Mouse (Mus musculus) kidney, embryonic 16.5 days (tissue): ENCODE data around the gene Dlk1. TPM values are rescaled to one million over a fixed set of nuclear protein-coding genes. Genes with fewer than 3 reads are reported as not detected.

Experiments
- ATAC-seq: fragments of 200-750 bp; cut with Nextera tagmentation; 2 replicates; pipeline ENCODE4 v1.8.0; 2017; ENCODE audit warnings: moderate TSS enrichment; ENCODE audit not compliant: low FRiP score, low TSS enrichment
- H3K27ac ChIP-seq: fragments of 300-500 bp; sonication (generic); 2 replicates; pipeline ENCODE4 v1.5.1; 2014; ENCODE audit warnings: low read length
- H3K27me3 ChIP-seq: fragments of 300-500 bp; sonication (generic); 2 replicates; pipeline ENCODE4 v1.6.1; 2014; ENCODE audit warnings: low read length, control low read depth, mixed read lengths; ENCODE audit not compliant: insufficient read depth
- H3K36me3 ChIP-seq: fragments of 300-500 bp; sonication (generic); 2 replicates; pipeline ENCODE4 v1.6.1; 2014; ENCODE audit warnings: low read length, control low read depth, mixed read lengths; ENCODE audit not compliant: insufficient read depth
- H3K4me1 ChIP-seq: fragments of 300-500 bp; sonication (generic); 2 replicates; pipeline ENCODE4 v1.6.1; 2014; ENCODE audit warnings: low read length, control low read depth, mixed read lengths; ENCODE audit not compliant: insufficient read depth
- H3K4me2 ChIP-seq: fragments of 300-500 bp; sonication (generic); replicated peaks from 2 replicates; pipeline ENCODE4 v1.6.1; 2014; ENCODE audit warnings: low read depth, low read length
- H3K4me3 ChIP-seq: fragments of 300-500 bp; sonication (generic); 2 replicates; pipeline ENCODE4 v1.5.1; 2014; ENCODE audit warnings: mild to moderate bottlenecking, low read length
- H3K9ac ChIP-seq: fragments of 300-500 bp; sonication (generic); replicated peaks from 2 replicates; pipeline ENCODE4 v1.6.1; 2014; ENCODE audit warnings: low read length
- H3K9me3 ChIP-seq: fragments of 300-500 bp; sonication (generic); 2 replicates; pipeline ENCODE4 v1.6.1; 2016; ENCODE audit warnings: low read length, control low read depth
- WGBS: fragments of 180-500 bp; shearing (Covaris S2); extraction: QIAGEN DNeasy Blood & Tissue Kit; methylation state at CpG from one replicate; pipeline ENCODE4 v1.1.7; 2014; 5-methylcytosine and 5-hydroxymethylcytosine counted together
- polyA plus RNA-seq: library from polyadenylated mRNA; unstranded; fragments of >200 nt; fragmentation: Nextera tagmentation; extraction: Ambion mirVana; gene quantifications from 2 replicates; pipeline ENCODE4 v1.2.1, GENCODE M21; 2015

The Dlk1 gene
- polyA plus RNA-seq, 1 experiment from 2014 or later, result 111 TPM

GRCm38 (mm10) chr12:109417476-109418201, 35.0 kb upstream of the Dlk1 start:
- Histone ChIP-seq H3K27ac (peak overlapping the region; percentile 59), H3K4me1 (peaks cover 22% of the 10 kb centered on the region), H3K27me3 (no peaks in the 10 kb centered on the region), H3K4me2 (no peak overlapping the region), H3K36me3 (no peaks in the 10 kb centered on the region), H3K9ac (peak overlapping the region; percentile 37), H3K9me3 (no peaks in the 10 kb centered on the region), H3K4me3 (no peak overlapping the region)
- ATAC-seq, result peak; percentile 75
- 22% methylated on average over 14 of the region's 14 CpGs for WGBS

DNA sequence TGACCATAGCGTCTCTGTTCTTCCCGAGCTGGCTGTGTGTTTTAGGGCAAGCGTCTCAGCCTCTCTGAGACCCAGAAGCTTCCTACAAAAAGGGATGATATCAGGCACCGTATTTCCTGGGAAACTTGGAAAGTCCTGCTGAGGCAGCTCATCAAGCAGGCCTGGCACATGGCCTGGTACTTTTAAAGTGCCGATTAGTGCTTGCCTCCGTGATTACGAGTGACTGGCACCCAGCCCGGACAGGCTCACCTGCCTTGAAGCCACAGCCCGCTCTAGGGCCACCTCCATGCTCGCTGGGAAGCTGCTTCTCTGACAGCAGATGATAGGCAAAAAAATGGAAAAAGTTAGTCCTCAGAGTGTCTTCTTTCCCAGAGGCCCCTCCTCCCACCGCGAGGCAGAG, 32.6 kb upstream of the Dlk1 start:
- Histone ChIP-seq H3K27ac (no peak overlapping the region), H3K9ac (no peak overlapping the region), H3K9me3 (no peaks in the 10 kb centered on the region), H3K4me1 (peaks cover 34% of the 10 kb centered on the region), H3K4me2 (no peak overlapping the region), H3K27me3 (no peaks in the 10 kb centered on the region; the same call in 1 of the 2 replicates), H3K4me3 (no peak overlapping the region), H3K36me3 (no peaks in the 10 kb centered on the region)
- WGBS, result 75% methylated on average over 12 of the region's 12 CpGs
- ATAC-seq, result no peak

GRCm38 (mm10) chr12:109423163-109423562, 29.5 kb upstream of the Dlk1 start:
- Histone ChIP-seq H3K27me3 (no peaks in the 10 kb centered on the region; the same call in none of the 2 replicates), H3K4me1 (peaks cover 26% of the 10 kb centered on the region), H3K4me3 (no peak overlapping the region), H3K9me3 (no peaks in the 10 kb centered on the region), H3K9ac (no peak overlapping the region), H3K27ac (no peak overlapping the region), H3K36me3 (no peaks in the 10 kb centered on the region), H3K4me2 (no peak overlapping the region)
- WGBS, result 52% methylated on average over 2 of the region's 2 CpGs
- ATAC-seq, result no peak

- Histone ChIP-seq H3K27ac (no peak overlapping the region; the same call in 1 of the 2 replicates), H3K9ac (no peak overlapping the region), H3K4me3 (no peak overlapping the region), H3K36me3 (no peaks in the 10 kb centered on the region), H3K4me2 (no peak overlapping the region; the same call in 1 of the 2 replicates), H3K4me1 (peaks cover 20% of the 10 kb centered on the region), H3K27me3 (no peaks in the 10 kb centered on the region; the same call in none of the 2 replicates), H3K9me3 (no peaks in the 10 kb centered on the region)
- 65% methylated on average over 4 of the region's 4 CpGs for WGBS
- peak; percentile 32; the same call in 1 of the 2 replicates for ATAC-seq
Measured at GRCm38 (mm10) chr12:109423716-109424429, 28.8 kb upstream of the Dlk1 start.

- no peaks in the 10 kb centered on the region for H3K36me3 ChIP-seq
- peak overlapping the region; percentile 14 for H3K4me3 ChIP-seq
- 3% methylated on average over 20 of the region's 20 CpGs for WGBS
- H3K4me2 ChIP-seq, result peak overlapping the region; percentile 49
- no peaks in the 10 kb centered on the region; the same call in none of the 2 replicates for H3K27me3 ChIP-seq
- H3K9me3 ChIP-seq, result no peaks in the 10 kb centered on the region
- 0 out of 2 replicates have a peak overlapping the region, but pooled peaks have one; percentile 18 for H3K9ac ChIP-seq
- peak; percentile 57 for ATAC-seq
- H3K27ac ChIP-seq, result peak overlapping the region; percentile 47
- peaks cover 20% of the 10 kb centered on the region for H3K4me1 ChIP-seq
Measured at GRCm38 (mm10) chr12:109424753-109425332, 27.8 kb upstream of the Dlk1 start.

DNA sequence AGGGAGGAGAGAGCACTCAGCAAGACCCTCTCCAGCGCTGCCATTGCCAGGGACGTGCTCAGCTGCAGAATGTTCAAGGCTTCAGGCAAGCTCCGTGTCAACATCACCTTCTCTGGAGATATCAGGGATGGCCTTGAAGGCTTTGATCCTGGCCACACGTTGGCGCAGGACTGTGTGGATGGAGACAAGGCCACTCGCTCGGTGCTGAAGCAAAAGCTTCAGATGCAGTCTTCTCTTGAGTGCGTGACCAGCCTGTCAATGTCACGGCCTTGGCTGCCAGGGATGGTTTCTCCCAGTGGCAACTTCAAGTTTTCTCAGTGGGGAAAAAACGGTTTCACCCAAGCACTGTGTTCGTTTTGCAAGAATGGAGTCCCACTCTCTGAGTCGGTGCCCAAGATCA, 26.6 kb upstream of the Dlk1 start:
- Histone ChIP-seq H3K9ac (no peak overlapping the region), H3K4me3 (no peak overlapping the region), H3K4me2 (no peak overlapping the region), H3K27ac (no peak overlapping the region), H3K27me3 (no peaks in the 10 kb centered on the region; the same call in none of the 2 replicates), H3K4me1 (peaks cover 20% of the 10 kb centered on the region), H3K36me3 (no peaks in the 10 kb centered on the region), H3K9me3 (no peaks in the 10 kb centered on the region)
- WGBS, result 82% methylated on average over 12 of the region's 12 CpGs
- ATAC-seq, result no peak

- Histone ChIP-seq H3K27ac (no peak overlapping the region), H3K9ac (no peak overlapping the region), H3K27me3 (peaks cover 5% of the 10 kb centered on the region; the same call in 1 of the 2 replicates), H3K4me2 (no peak overlapping the region), H3K4me3 (no peak overlapping the region), H3K9me3 (no peaks in the 10 kb centered on the region), H3K36me3 (no peaks in the 10 kb centered on the region), H3K4me1 (peaks cover 17% of the 10 kb centered on the region)
- ATAC-seq, result no peak
- 63% methylated on average over 6 of the region's 6 CpGs for WGBS
Measured at GRCm38 (mm10) chr12:109432475-109433130, 20.0 kb upstream of the Dlk1 start.

DNA sequence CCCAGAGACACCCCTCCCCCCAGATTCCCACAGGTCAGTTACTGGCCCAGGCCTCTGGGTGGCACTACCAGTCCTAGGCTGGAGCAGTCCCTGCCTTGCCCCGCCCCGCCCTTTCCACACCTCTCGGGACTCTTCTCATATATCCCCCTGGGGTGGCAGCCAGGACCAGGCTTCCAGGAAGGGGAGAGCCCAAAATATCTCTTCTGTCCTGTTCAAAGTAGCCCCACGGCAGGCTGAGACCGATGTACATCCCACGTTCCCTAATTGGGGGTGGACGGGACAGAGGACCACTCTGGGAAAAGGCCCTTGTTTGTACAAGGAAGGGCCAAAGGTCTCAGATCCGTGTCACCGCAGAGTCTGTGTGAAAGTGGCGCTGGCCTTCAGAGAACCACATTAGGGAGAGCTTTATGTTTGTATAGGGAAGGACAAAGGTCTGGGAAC, 16.2 kb upstream of the Dlk1 start:
- H3K4me3 ChIP-seq, result no peak overlapping the region
- H3K9me3 ChIP-seq, result no peaks in the 10 kb centered on the region
- peak overlapping the region; percentile 31; the same call in 1 of the 2 replicates for H3K4me2 ChIP-seq
- 0 out of 2 replicates have a peak overlapping the region, but pooled peaks have one; percentile 32 for H3K27ac ChIP-seq
- no peak overlapping the region for H3K9ac ChIP-seq
- no peaks in the 10 kb centered on the region for H3K36me3 ChIP-seq
- H3K4me1 ChIP-seq, result peaks cover 22% of the 10 kb centered on the region
- 6% methylated on average over 10 of the region's 10 CpGs for WGBS
- peak; percentile 49 for ATAC-seq
- peaks cover 8% of the 10 kb centered on the region for H3K27me3 ChIP-seq

GRCm38 (mm10) chr12:109436852-109437251, 15.8 kb upstream of the Dlk1 start:
- peak; percentile 32; the same call in 1 of the 2 replicates for ATAC-seq
- WGBS, result 19% methylated on average over 12 of the region's 12 CpGs
- peaks cover 27% of the 10 kb centered on the region for H3K4me1 ChIP-seq
- H3K4me3 ChIP-seq, result no peak overlapping the region
- no peak overlapping the region for H3K9ac ChIP-seq
- no peaks in the 10 kb centered on the region for H3K9me3 ChIP-seq
- H3K4me2 ChIP-seq, result peak overlapping the region; percentile 31; the same call in 1 of the 2 replicates
- H3K27ac ChIP-seq, result peak overlapping the region; percentile 40; the same call in 1 of the 2 replicates
- no peaks in the 10 kb centered on the region for H3K36me3 ChIP-seq
- peaks cover 8% of the 10 kb centered on the region for H3K27me3 ChIP-seq
